ENCODE assay signal across 9 mouse cellular contexts in the genomic region with DNA sequence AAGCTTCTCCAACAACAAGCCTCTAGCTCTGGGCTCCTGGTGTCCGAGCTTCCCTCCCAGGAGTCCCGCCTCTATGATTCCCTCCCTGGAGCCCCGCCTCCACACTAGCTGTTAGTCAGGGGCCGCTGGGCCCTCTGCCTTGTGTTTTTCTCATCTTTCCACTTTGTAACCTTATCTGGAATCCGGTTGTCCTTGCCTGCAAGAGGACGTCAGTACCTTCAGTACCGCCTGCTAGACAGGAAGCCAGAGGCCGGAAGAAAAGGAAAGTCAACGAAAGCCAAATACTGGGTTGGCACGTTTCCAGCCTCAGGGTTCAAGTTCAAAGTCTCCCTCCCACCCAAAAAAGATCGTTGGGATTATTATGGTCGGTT. TPM values are rescaled to one million over a fixed set of nuclear protein-coding genes. Genes with fewer than 3 reads are reported as not detected.
A peak's percentile ranks its signal among the peaks of the same experiment; 100 is the strongest.
DNase-seq lines count a peak whose midpoint lies in the region; ATAC-seq lines count a peak whose summit lies in the region.
"Had no signal": no experiment of that assay in that cellular context is flagged by ENCODE, and none has a peak within 500 bp of the region (broad histone marks: within the 10 kb centered on the region; RNA-seq: fewer than 3 reads in every experiment).

No protein-coding gene starts in this region.

- H3K4me1 ChIP-seq in midbrain, embryonic 10.5 days = peaks cover 34% of the 10 kb centered on the region
- peaks cover 8% of the 10 kb centered on the region; the same call in 1 of the 2 replicates for H3K4me1 ChIP-seq in midbrain, embryonic 11.5 days (ENCODE audit: control insufficient read depth, insufficient read depth, low read length)
- H3K4me1 ChIP-seq in embryonic facial prominence, embryonic 15.5 days = peaks cover 11% of the 10 kb centered on the region
- H3K4me1 ChIP-seq in liver, embryonic 12.5 days = peaks cover 15% of the 10 kb centered on the region
- H3K4me1 ChIP-seq in stomach, embryonic 16.5 days (ENCODE audit: control insufficient read depth, insufficient read depth, low read length) = peaks cover 21% of the 10 kb centered on the region

- no peak overlapping the region for H3K4me2 ChIP-seq in midbrain, embryonic 11.5 days
- H3K4me2 ChIP-seq in embryonic facial prominence, embryonic 15.5 days (replicated peaks) = peak overlapping the region; percentile 32; the same call in 1 of the 2 replicates
- peak overlapping the region; percentile 28; the same call in 1 of the 2 replicates for H3K4me2 ChIP-seq in liver, embryonic 12.5 days
- H3K4me2 ChIP-seq in stomach, embryonic 16.5 days (ENCODE audit: low read depth, low read length) = peak overlapping the region; percentile 42

- H3K27me3 ChIP-seq in midbrain, embryonic 10.5 days (ENCODE audit: low read depth, poor library complexity, severe bottlenecking) = peaks cover 11% of the 10 kb centered on the region; the same call in 1 of the 2 replicates
- H3K27me3 ChIP-seq in midbrain, embryonic 11.5 days (ENCODE audit: control insufficient read depth, insufficient read depth, low read length) = no peaks in the 10 kb centered on the region
- H3K27me3 ChIP-seq in embryonic facial prominence, embryonic 15.5 days = peaks cover 4% of the 10 kb centered on the region
- H3K27me3 ChIP-seq in liver, embryonic 12.5 days (replicated peaks) = no peaks in the 10 kb centered on the region; the same call in 1 of the 2 replicates
- no peaks in the 10 kb centered on the region for H3K27me3 ChIP-seq in stomach, embryonic 16.5 days (ENCODE audit: control insufficient read depth, insufficient read depth, low read length)

- no peaks in the 10 kb centered on the region for H3K36me3 ChIP-seq in midbrain, embryonic 10.5 days
- H3K36me3 ChIP-seq in midbrain, embryonic 11.5 days (ENCODE audit: control insufficient read depth, insufficient read depth, low read length) = no peaks in the 10 kb centered on the region
- no peaks in the 10 kb centered on the region for H3K36me3 ChIP-seq in embryonic facial prominence, embryonic 15.5 days
- H3K36me3 ChIP-seq in liver, embryonic 12.5 days = peaks cover 3% of the 10 kb centered on the region; the same call in 1 of the 2 replicates
- no peaks in the 10 kb centered on the region for H3K36me3 ChIP-seq in stomach, embryonic 16.5 days (ENCODE audit: control insufficient read depth, insufficient read depth, low read length)

- H3K9me3 ChIP-seq in midbrain, embryonic 10.5 days (replicated peaks) = no peaks in the 10 kb centered on the region
- H3K9me3 ChIP-seq in midbrain, embryonic 11.5 days (ENCODE audit: control insufficient read depth, low read length) = no peaks in the 10 kb centered on the region
- H3K9me3 ChIP-seq in embryonic facial prominence, embryonic 15.5 days (replicated peaks) = no peaks in the 10 kb centered on the region
- H3K9me3 ChIP-seq in liver, embryonic 12.5 days (replicated peaks) = no peaks in the 10 kb centered on the region
- no peaks in the 10 kb centered on the region for H3K9me3 ChIP-seq in stomach, embryonic 16.5 days (replicated peaks; ENCODE audit: control insufficient read depth, low read length)

- DNase-seq in midbrain, embryonic 10.5 days (ENCODE audit: low spot score) = no peak
- DNase-seq in midbrain, embryonic 11.5 days (ENCODE audit: low spot score, missing footprints) = no peak
- DNase-seq in induced T-regulatory cell, adult 2 months (ENCODE audit: low read depth) = peak; percentile 60
- no peak for DNase-seq in cerebellum, adult 11 months
- DNase-seq in left cerebral cortex, adult 18-20 months (ENCODE audit: low spot score in 2 of 2) = no peak

- WGBS in midbrain, embryonic 10.5 days = 34% methylated on average over 12 of the region's 12 CpGs
- WGBS in midbrain, embryonic 11.5 days = 35% methylated on average over 12 of the region's 12 CpGs
- 3% methylated on average over 12 of the region's 12 CpGs for WGBS in embryonic facial prominence, embryonic 15.5 days
- WGBS in liver, embryonic 12.5 days (ENCODE audit: insufficient replicate concordance) = 4% methylated on average over 12 of the region's 12 CpGs
- 4% methylated on average over 12 of the region's 12 CpGs for WGBS in stomach, embryonic 16.5 days

- H3K27ac ChIP-seq in midbrain, embryonic 10.5 days (replicated peaks) = peak overlapping the region; percentile 43; the same call in 1 of the 2 replicates
- H3K27ac ChIP-seq in midbrain, embryonic 11.5 days (ENCODE audit: low read depth, low read length) = no peak overlapping the region
- H3K27ac ChIP-seq in embryonic facial prominence, embryonic 15.5 days (replicated peaks) = peak overlapping the region; percentile 63
- peak overlapping the region; percentile 33; the same call in 1 of the 2 replicates for H3K27ac ChIP-seq in liver, embryonic 12.5 days
- peak overlapping the region; percentile 86 for H3K27ac ChIP-seq in stomach, embryonic 16.5 days (ENCODE audit: low read length)

- ATAC-seq in midbrain, embryonic 11.5 days (ENCODE audit: low FRiP score) = no peak
- ATAC-seq in embryonic facial prominence, embryonic 15.5 days (ENCODE audit: insufficient number of reproducible peaks, low FRiP score, low TSS enrichment, low read depth) = 0 out of 2 replicates have a peak, but pooled peaks have one; percentile 7
- peak; percentile 45; the same call in 1 of the 2 replicates for ATAC-seq in liver, embryonic 12.5 days
- peak; percentile 74 for ATAC-seq in stomach, embryonic 16.5 days (ENCODE audit: insufficient read depth, low FRiP score)

- no peak overlapping the region for H3K9ac ChIP-seq in midbrain, embryonic 11.5 days (ENCODE audit: low read length)
- no peak overlapping the region for H3K9ac ChIP-seq in embryonic facial prominence, embryonic 15.5 days
- no peak overlapping the region for H3K9ac ChIP-seq in liver, embryonic 12.5 days
- peak overlapping the region; percentile 59 for H3K9ac ChIP-seq in stomach, embryonic 16.5 days (ENCODE audit: low read length)

- H3K4me3 ChIP-seq in midbrain, embryonic 10.5 days = no peak overlapping the region
- H3K4me3 ChIP-seq in midbrain, embryonic 11.5 days (ENCODE audit: low read depth, low read length) = no peak overlapping the region
- H3K4me3 ChIP-seq in embryonic facial prominence, embryonic 15.5 days (replicated peaks) = 0 out of 2 replicates have a peak overlapping the region, but pooled peaks have one; percentile 2
- no peak overlapping the region for H3K4me3 ChIP-seq in liver, embryonic 12.5 days
- no peak overlapping the region for H3K4me3 ChIP-seq in stomach, embryonic 16.5 days (replicated peaks; ENCODE audit: low read length)

RNA-seq across cellular contexts. Expression of gene Irf8, which starts 15.9 kb away (rescaled TPM):
- 6.9 and 7.6 TPM in 2 replicates for polyA plus RNA-seq in midbrain, embryonic 10.5 days (2016; fragmentation: Nextera tagmentation; extraction: Ambion mirVana)
- polyA plus RNA-seq in midbrain, embryonic 11.5 days (2014; fragmentation: Nextera tagmentation; extraction: Ambion mirVana) = 4.7 and 4.9 TPM in 2 replicates
- polyA plus RNA-seq in embryonic facial prominence, embryonic 15.5 days (2015; fragmentation: Nextera tagmentation; extraction: Ambion mirVana) = 10.0 and 10.2 TPM in 2 replicates
- 10.6 TPM in 2 replicates for polyA plus RNA-seq in liver, embryonic 12.5 days (2016; fragmentation: Nextera tagmentation; extraction: Ambion mirVana)
- 22.3 and 25.4 TPM in 2 replicates for polyA plus RNA-seq in stomach, embryonic 16.5 days (2015; fragmentation: Nextera tagmentation; extraction: Ambion mirVana)
- 1 to 10 TPM; 4.1 to 4.8 TPM for total RNA-seq in left cerebral cortex, adult 18-20 months (2021)
- polyA plus RNA-seq: C2C12 had no signal
